Mouse (Mus musculus): Measurements from ENCODE around the gene Glyat. TPM values are rescaled to one million over a fixed set of nuclear protein-coding genes. Genes with fewer than 3 reads are reported as not detected.

Glyat gene
- not detected in 2 replicates for polyA plus RNA-seq (2015; fragmentation: Nextera tagmentation; extraction: Ambion mirVana)

DNA sequence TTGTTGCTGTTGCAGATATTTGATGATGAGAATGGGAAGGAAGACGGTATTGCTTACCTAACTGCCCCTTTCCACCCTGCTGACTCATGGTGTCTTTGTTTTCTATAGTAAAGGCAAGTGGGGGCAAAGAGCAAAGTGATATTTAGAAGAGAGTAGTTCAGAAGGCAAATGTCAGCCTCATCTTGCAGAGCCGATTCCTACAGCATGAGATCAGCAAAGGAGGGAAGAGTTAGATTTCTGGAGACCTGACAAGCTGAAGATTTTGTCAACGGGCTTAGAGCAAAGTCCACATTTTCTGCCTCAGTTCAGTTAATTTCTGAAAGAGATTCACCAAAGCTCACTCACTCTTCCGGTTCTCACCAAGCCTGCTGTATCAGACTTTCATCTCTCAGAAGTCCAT lies at the start of gene Glyat:
TSS of gene Glyat (plus strand) at position 133 of the 400 bp plus-strand sequence.
- Histone ChIP-seq H3K36me3 (ENCODE audit: control insufficient read depth, insufficient read depth) (no peaks in the 10 kb centered on the region), H3K9me3 (ENCODE audit: control insufficient read depth, low read length) (no peaks in the 10 kb centered on the region), H3K4me3 (replicated peaks; ENCODE audit: low read length) (no peak within 1 kb of the TSS), H3K27ac (ENCODE audit: low read length) (no peak within 1 kb of the TSS), H3K27me3 (replicated peaks; ENCODE audit: control insufficient read depth, insufficient read depth, low read length) (no peaks in the 10 kb centered on the region), H3K9ac (replicated peaks; ENCODE audit: low read depth, low read length) (no peak within 1 kb of the TSS), H3K4me1 (replicated peaks; ENCODE audit: control insufficient read depth, insufficient read depth, low read length) (no peaks in the 10 kb centered on the region), H3K4me2 (ENCODE audit: low read length) (no peak within 1 kb of the TSS)
- WGBS = 88% methylated on average over 4 of the region's 4 CpGs
- no peak for ATAC-seq

DNA sequence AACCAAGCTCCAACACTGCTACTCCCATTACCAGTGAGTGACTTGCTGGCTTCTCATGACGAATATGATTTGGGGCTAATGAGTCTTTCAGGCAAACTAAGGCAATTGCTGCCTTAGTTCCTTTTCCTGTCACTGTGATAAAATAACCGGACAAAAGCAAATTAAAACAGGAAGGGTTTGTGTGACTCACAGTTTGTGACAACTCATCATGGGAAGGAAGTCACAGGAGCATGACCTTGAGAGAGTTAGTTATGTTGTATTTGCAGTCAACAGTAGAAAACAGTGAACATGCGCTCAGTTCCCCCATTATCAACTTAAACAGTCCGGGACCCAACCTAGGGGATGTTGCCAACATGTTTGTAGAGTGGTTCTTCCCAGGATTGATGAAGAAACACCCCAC lies 47.8 kb upstream of the Glyat start:
- Histone ChIP-seq H3K9ac (replicated peaks; ENCODE audit: low read depth, low read length) (no peak overlapping the region), H3K9me3 (ENCODE audit: control insufficient read depth, low read length) (no peaks in the 10 kb centered on the region), H3K4me1 (replicated peaks; ENCODE audit: control insufficient read depth, insufficient read depth, low read length) (no peaks in the 10 kb centered on the region), H3K27ac (ENCODE audit: low read length) (no peak overlapping the region), H3K36me3 (ENCODE audit: control insufficient read depth, insufficient read depth) (no peaks in the 10 kb centered on the region), H3K4me2 (ENCODE audit: low read length) (no peak overlapping the region), H3K4me3 (replicated peaks; ENCODE audit: low read length) (no peak overlapping the region), H3K27me3 (replicated peaks; ENCODE audit: control insufficient read depth, insufficient read depth, low read length) (no peaks in the 10 kb centered on the region)
- 84% methylated on average over 4 of the region's 4 CpGs for whole genome bisulfite sequencing
- no peak for ATAC-seq

DNA sequence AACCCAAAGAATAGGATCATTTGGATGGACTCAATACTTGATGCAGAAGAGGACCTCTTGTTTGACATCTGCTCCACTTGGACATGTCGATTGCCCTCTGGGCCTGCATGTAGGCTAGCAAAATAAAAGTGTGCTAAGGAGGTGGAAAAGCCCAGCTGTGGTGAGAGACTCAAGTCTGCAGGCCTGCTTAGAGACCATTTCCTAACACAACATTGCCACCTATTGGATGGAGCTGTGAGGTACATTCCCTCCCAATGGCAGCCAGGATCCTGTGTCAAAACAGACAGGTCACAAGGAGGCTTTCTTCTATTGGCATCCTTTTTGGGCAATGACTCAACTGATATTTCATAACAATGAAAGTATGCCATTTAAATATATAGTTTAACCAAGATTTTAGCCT lies 41.2 kb upstream of the Glyat start:
- Histone ChIP-seq H3K4me3 (replicated peaks; ENCODE audit: low read length) (no peak overlapping the region), H3K36me3 (ENCODE audit: control insufficient read depth, insufficient read depth) (no peaks in the 10 kb centered on the region), H3K9me3 (ENCODE audit: control insufficient read depth, low read length) (no peaks in the 10 kb centered on the region), H3K27ac (ENCODE audit: low read length) (no peak overlapping the region), H3K27me3 (replicated peaks; ENCODE audit: control insufficient read depth, insufficient read depth, low read length) (no peaks in the 10 kb centered on the region), H3K9ac (replicated peaks; ENCODE audit: low read depth, low read length) (no peak overlapping the region), H3K4me2 (ENCODE audit: low read length) (no peak overlapping the region), H3K4me1 (replicated peaks; ENCODE audit: control insufficient read depth, insufficient read depth, low read length) (peaks cover 4% of the 10 kb centered on the region)
- WGBS = 3% methylated on average over 1 of the region's 1 CpGs
- ATAC-seq = peak; percentile 61

DNA sequence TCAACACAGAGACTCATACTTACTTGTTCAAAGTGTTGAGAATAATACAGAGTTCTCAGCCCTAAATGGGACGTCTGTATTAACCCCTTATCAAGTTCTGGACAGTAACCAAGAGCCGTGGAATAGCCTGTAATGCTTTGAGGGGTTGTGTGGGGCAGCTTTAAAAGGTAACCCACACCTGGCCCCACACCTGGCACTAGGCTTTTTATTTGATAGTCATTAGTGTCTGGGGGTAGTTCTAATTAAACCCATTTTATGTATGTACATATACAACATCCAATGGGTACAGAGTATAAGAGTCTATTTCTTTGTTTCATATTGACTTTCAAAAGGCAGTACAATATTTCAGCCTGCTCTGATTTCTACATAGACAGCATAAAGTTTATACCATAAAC lies 38.0 kb upstream of the Glyat start:
- H3K27ac ChIP-seq (ENCODE audit: low read length) = no peak overlapping the region
- no peak overlapping the region for H3K9ac ChIP-seq (replicated peaks; ENCODE audit: low read depth, low read length)
- peaks cover 4% of the 10 kb centered on the region for H3K4me1 ChIP-seq (replicated peaks; ENCODE audit: control insufficient read depth, insufficient read depth, low read length)
- ATAC-seq = no peak
- peak overlapping the region; percentile 99 for H3K4me2 ChIP-seq (ENCODE audit: low read length)
- WGBS = 55% methylated on average over 2 of the region's 2 CpGs
- H3K4me3 ChIP-seq (replicated peaks; ENCODE audit: low read length) = peak overlapping the region; percentile 74
- no peaks in the 10 kb centered on the region for H3K36me3 ChIP-seq (ENCODE audit: control insufficient read depth, insufficient read depth)
- H3K27me3 ChIP-seq (replicated peaks; ENCODE audit: control insufficient read depth, insufficient read depth, low read length) = no peaks in the 10 kb centered on the region
- no peaks in the 10 kb centered on the region for H3K9me3 ChIP-seq (ENCODE audit: control insufficient read depth, low read length)

DNA sequence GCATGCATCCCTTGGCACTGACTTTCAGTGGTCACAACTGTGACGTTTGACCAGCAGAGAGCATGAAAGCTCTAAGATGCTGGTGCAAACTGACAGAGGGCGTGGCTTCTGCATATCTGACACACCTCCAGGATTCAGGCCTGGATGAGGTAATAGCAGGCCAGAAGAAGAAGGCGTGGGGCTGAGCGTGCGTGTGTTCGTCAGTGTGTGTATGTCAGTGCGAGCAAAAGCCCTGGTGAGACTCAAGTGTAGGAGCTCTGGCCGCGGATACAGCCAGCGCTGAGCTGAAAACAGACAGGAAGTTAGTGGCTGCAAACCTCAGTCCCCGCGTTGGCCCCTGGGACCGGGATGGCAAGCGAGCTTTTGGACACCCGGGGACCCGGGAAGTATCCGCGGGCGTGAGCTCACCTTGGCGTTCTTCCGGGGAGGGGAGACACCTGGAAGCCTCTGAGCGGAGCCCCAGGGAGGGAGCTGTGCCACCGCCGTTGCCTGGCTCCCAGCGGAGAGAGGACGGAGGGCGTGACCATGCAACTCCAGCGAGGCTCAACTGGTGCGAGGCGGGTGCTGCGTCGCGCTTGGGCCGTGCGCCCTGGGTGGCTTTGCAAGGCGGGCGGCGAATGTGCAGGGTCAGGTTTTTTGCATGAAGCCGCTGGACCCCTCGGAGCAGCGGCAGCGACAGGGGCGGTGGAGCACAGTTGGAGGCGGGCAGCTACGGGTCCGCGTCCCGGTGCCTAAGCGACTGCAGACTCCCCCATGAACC lies 37.4 kb upstream of the Glyat start:
- peak; percentile 89 for ATAC-seq
- under 1% methylated on average over 49 of the region's 49 CpGs for WGBS
- Histone ChIP-seq H3K4me2 (ENCODE audit: low read length) (peak overlapping the region; percentile 99), H3K4me3 (replicated peaks; ENCODE audit: low read length) (peak overlapping the region; percentile 74), H3K27me3 (replicated peaks; ENCODE audit: control insufficient read depth, insufficient read depth, low read length) (no peaks in the 10 kb centered on the region), H3K27ac (ENCODE audit: low read length) (peak overlapping the region; percentile 31; the same call in 1 of the 2 replicates), H3K9ac (replicated peaks; ENCODE audit: low read depth, low read length) (peak overlapping the region; percentile 69), H3K36me3 (ENCODE audit: control insufficient read depth, insufficient read depth) (no peaks in the 10 kb centered on the region), H3K4me1 (replicated peaks; ENCODE audit: control insufficient read depth, insufficient read depth, low read length) (peaks cover 4% of the 10 kb centered on the region), H3K9me3 (ENCODE audit: control insufficient read depth, low read length) (no peaks in the 10 kb centered on the region)

DNA sequence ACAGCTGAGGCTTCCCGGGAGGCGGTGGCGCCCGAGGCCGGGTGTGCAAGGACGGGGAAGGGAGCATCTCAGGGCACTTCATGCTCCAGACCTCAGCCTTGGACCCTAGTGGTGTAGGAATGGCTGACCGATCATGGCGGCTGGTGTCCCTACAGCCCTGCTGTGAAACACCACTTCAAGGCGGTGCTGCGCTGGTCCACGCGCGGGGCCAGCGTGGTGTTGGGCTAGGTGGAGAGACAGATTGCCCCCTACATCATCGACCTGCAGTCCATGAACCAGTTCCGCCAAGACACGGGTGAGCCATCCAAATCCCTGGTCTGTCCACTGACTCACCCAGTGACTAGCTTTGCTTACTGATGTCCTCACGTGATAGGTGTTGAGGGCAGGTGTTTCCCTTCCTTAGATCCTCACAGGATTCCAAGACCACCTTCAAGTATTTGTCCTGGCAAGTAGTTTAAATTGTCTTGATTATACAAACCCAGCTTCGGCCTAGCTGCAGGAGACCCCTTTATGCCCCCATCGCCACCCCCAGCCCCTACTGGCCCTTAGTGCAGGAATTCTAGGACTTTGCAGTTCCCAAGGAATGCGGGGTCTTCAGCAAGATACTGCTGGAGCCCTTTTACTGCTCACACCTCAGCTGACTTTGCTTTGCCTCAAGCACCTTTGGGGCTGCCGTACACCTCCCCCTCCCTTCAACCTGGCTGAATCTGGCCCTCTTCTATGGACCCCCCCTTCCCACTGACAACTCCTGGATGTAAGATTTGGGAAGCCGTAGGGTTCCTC lies 36.6 kb upstream of the Glyat start:
- WGBS = 19% methylated on average over 23 of the region's 23 CpGs
- no peaks in the 10 kb centered on the region for H3K27me3 ChIP-seq (replicated peaks; ENCODE audit: control insufficient read depth, insufficient read depth, low read length)
- peak overlapping the region; percentile 69 for H3K9ac ChIP-seq (replicated peaks; ENCODE audit: low read depth, low read length)
- H3K9me3 ChIP-seq (ENCODE audit: control insufficient read depth, low read length) = no peaks in the 10 kb centered on the region
- peak overlapping the region; percentile 99 for H3K4me2 ChIP-seq (ENCODE audit: low read length)
- H3K27ac ChIP-seq (ENCODE audit: low read length) = peak overlapping the region; percentile 31; the same call in 1 of the 2 replicates
- peak overlapping the region; percentile 74 for H3K4me3 ChIP-seq (replicated peaks; ENCODE audit: low read length)
- ATAC-seq = no peak; the same call in 1 of the 2 replicates
- no peaks in the 10 kb centered on the region for H3K36me3 ChIP-seq (ENCODE audit: control insufficient read depth, insufficient read depth)
- peaks cover 4% of the 10 kb centered on the region for H3K4me1 ChIP-seq (replicated peaks; ENCODE audit: control insufficient read depth, insufficient read depth, low read length)

DNA sequence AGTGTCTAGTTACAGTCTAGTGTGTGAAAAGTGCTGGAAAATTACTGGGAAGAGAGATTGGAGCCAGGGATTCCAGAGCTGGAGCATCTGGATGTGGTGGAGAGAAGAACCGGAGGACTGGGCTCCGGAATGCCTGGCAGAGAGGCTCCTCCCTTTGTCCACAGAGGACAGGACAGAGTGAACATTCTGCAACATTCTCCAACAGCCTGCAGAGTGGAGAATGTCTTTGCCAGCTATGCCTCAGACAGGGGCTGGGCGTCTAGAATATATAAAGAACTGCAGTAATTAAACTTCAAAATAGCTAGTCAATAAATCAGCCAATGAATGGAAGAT lies 36.1 kb upstream of the Glyat start:
- no peaks in the 10 kb centered on the region for H3K36me3 ChIP-seq (ENCODE audit: control insufficient read depth, insufficient read depth)
- ATAC-seq = no peak
- H3K4me3 ChIP-seq (replicated peaks; ENCODE audit: low read length) = peak overlapping the region; percentile 74; the same call in 1 of the 2 replicates
- no peak overlapping the region for H3K9ac ChIP-seq (replicated peaks; ENCODE audit: low read depth, low read length)
- no peaks in the 10 kb centered on the region for H3K9me3 ChIP-seq (ENCODE audit: control insufficient read depth, low read length)
- H3K27ac ChIP-seq (ENCODE audit: low read length) = no peak overlapping the region
- H3K4me1 ChIP-seq (replicated peaks; ENCODE audit: control insufficient read depth, insufficient read depth, low read length) = peaks cover 4% of the 10 kb centered on the region
- peak overlapping the region; percentile 99 for H3K4me2 ChIP-seq (ENCODE audit: low read length)
- no peaks in the 10 kb centered on the region for H3K27me3 ChIP-seq (replicated peaks; ENCODE audit: control insufficient read depth, insufficient read depth, low read length)
- WGBS = 65% methylated on average over 3 of the region's 3 CpGs

DNA sequence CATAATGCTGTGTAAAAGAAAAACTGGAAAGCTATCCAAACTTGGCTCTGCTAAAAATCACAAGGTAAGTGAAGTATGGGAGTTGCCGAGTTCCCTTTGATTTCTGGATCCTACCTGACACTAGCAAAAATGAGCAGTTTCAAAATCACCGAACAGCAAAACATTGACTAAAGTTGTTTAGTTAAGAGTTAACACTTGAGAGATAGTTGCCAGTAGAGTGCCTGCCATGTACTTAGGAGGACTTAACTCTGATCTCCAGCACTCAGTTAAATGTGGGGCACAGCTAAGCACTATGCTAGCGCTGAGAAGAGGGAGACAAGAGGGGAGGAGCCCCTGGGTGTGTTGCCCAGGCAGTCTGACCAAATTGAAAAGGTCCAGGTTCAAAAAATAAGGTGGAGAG lies 34.4 kb upstream of the Glyat start:
- Histone ChIP-seq H3K4me3 (replicated peaks; ENCODE audit: low read length) (no peak overlapping the region), H3K27me3 (replicated peaks; ENCODE audit: control insufficient read depth, insufficient read depth, low read length) (no peaks in the 10 kb centered on the region), H3K36me3 (ENCODE audit: control insufficient read depth, insufficient read depth) (no peaks in the 10 kb centered on the region), H3K9ac (replicated peaks; ENCODE audit: low read depth, low read length) (no peak overlapping the region), H3K27ac (ENCODE audit: low read length) (no peak overlapping the region), H3K4me2 (ENCODE audit: low read length) (no peak overlapping the region), H3K9me3 (ENCODE audit: control insufficient read depth, low read length) (no peaks in the 10 kb centered on the region), H3K4me1 (replicated peaks; ENCODE audit: control insufficient read depth, insufficient read depth, low read length) (peaks cover 4% of the 10 kb centered on the region)
- ATAC-seq = no peak
- WGBS = 74% methylated on average over 3 of the region's 3 CpGs

DNA sequence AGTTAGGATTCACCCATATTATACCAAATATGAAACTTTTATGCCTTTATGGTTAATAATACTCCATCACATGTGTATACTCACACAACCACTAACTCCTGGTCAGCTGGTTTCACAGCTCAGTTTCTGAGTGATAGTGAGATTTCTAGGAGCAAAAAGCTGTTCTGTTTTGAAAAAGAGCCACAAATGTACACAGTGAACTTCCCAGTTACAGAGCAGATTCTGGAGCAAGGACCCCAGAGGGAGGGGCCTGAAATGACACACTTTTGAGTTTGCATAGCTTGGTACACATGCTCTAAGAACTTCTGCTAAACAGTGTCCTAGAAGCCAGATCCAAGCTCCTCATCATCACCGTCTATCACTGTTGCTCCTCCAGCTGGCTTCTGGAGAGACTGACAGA lies 33.4 kb upstream of the Glyat start, which contains the start of gene Gm4952:
TSS of gene Gm4952 (plus strand) at position 301 of the 400 bp plus-strand sequence.
- Histone ChIP-seq H3K4me2 (ENCODE audit: low read length) (no peak within 1 kb of the TSS), H3K27ac (ENCODE audit: low read length) (no peak within 1 kb of the TSS), H3K9ac (replicated peaks; ENCODE audit: low read depth, low read length) (no peak within 1 kb of the TSS), H3K4me1 (replicated peaks; ENCODE audit: control insufficient read depth, insufficient read depth, low read length) (peaks cover 4% of the 10 kb centered on the region), H3K9me3 (ENCODE audit: control insufficient read depth, low read length) (no peaks in the 10 kb centered on the region), H3K36me3 (ENCODE audit: control insufficient read depth, insufficient read depth) (no peaks in the 10 kb centered on the region), H3K4me3 (replicated peaks; ENCODE audit: low read length) (no peak within 1 kb of the TSS), H3K27me3 (replicated peaks; ENCODE audit: control insufficient read depth, insufficient read depth, low read length) (no peaks in the 10 kb centered on the region)
- ATAC-seq = no peak
- WGBS = 74% methylated on average over 1 of the region's 1 CpGs

Data from forebrain, embryonic 16.5 days (tissue).